Comparison of ENCODE assay signal across 1 mouse cellular context in genomic region chr17:31466854-31467253, GRCm38 (mm10).
TF ChIP-seq lines count a peak whose summit lies in the region.

No protein-coding gene starts in this region.

TF ChIP-seq in CH12.LX, 34 proteins besides CTCF, POLR2A, EP300 and RAD21 (continued from another document):
- TF ChIP-seq IRF4 (IDR thresholded peaks at IDR 0.05; ENCODE audit: low read depth, low read length): no peak
